Mouse (Mus musculus) left cerebral cortex, adult 18-20 months (tissue): ENCODE results near the gene Gm14085. TPM values are rescaled to one million over a fixed set of nuclear protein-coding genes. Genes with fewer than 3 reads are reported as not detected.
"Not testable (repeated sequence)": the region's sequence is repeated elsewhere in the genome, so short reads cannot be mapped to it uniquely, and the experiment has no call there.

ENCODE experiments used
- DNase-seq, 2 experiments: peaks; one replicate each; pipeline ENCODE4 v3.0.0; 2021 to 2022; ENCODE audit warnings: low spot score in 2 of 2, mixed read lengths in 1 of 2
- long read RNA-seq, 2 experiments: library from polyadenylated mRNA; stranded (forward); transcript quantifications; one replicate each; pipeline ENCODE4 v2.0.0; 2021
- total RNA-seq, 2 experiments: library from RNA; stranded (reverse); gene quantifications; 2 replicates each; pipeline ENCODE4 v1.2.3; 2021

Gene Gm14085
- not detected for total RNA-seq
- long read RNA-seq, experiment 1: 0 reads
- long read RNA-seq, experiment 2: 0 reads

GRCm38 (mm10) chr2:122484641-122485040 lies at the start of gene Gm14085:
Gene Gm14085, plus strand, starts transcription at chr2:122484941.
- DNase-seq: no peak

DNA sequence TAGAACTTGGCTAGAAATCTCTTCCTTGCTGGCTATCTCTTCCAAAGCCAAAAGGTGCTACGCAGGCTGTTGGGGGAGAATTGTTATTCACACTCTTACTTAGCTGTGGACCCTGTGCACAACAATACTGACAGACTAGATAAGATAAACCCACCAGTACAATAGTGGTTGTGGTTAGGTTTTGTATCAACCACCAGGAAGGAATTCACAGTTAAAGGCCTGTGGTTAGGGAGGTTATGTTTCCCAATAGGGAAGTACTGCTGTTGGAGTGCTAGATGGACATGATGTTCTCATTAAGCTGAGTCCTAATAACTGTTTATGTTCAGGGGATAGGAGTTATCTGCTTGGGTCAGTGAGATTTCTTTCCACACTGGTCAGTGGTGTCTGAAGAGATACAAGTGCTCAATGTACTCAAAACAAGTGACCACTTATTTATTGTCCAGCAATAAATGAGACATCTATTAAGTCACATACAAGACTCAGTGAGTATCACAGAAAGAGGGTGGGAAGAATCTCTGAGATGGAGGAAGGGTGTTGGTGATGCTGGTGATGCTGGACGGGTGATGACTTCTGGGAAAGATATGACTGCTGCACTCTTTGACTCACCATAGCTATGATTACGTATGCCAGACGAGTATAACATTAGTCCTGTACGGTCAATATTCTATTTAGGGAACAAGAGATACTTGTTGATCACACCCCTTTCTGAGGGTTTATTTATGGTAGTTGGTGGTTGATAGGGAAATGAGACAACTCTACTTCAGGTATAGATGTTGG lies 45.8 kb upstream of the Gm14085 start:
- DNase-seq: not testable (repeated sequence)

DNA sequence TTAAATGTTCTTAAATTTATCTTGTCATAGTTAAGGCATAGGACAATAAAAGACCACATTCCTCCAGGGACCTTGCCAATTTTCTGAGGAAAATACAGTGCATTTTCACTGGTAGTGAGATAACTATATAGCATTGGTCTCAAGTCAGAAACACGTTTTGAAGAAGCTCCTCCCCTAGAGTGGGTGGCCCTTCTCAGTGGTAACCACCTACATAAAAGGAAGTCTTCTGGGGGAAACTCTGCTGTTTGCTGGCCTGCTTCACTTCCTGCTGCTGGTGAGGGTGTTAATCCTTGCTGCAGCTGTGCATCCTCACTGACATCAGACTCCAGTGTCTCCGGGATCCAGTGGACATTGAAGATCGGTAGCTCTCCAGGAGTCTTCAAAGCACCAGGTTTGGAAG lies 44.2 kb upstream of the Gm14085 start:
- not testable (repeated sequence) for DNase-seq

GRCm38 (mm10) chr2:122441000-122441933 lies 43.5 kb upstream of the Gm14085 start:
- DNase-seq: no peak

DNA sequence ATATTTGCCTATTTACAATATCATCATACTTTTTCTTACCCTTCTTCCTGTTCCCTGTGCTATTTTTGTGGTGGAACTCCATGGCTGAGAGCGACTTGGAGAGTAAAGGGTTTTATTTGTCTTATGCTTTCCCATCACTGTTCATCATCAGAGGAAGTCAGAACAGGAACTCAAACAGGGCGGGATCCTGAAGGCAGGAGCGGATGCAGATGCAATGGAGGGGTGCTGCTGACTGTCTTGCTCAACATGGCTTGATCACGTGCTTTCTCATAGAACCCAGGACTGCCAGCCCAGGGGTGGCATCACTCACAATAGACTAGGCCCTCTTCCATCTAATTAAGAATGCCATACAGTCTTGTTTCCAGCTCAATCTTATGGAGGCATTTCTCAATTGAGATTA lies 34.4 kb upstream of the Gm14085 start:
- DNase-seq: no peak

GRCm38 (mm10) chr2:122452426-122452825 lies 32.3 kb upstream of the Gm14085 start:
- no peak for DNase-seq

GRCm38 (mm10) chr2:122466901-122467300 lies 17.8 kb upstream of the Gm14085 start:
- DNase-seq: no peak

DNA sequence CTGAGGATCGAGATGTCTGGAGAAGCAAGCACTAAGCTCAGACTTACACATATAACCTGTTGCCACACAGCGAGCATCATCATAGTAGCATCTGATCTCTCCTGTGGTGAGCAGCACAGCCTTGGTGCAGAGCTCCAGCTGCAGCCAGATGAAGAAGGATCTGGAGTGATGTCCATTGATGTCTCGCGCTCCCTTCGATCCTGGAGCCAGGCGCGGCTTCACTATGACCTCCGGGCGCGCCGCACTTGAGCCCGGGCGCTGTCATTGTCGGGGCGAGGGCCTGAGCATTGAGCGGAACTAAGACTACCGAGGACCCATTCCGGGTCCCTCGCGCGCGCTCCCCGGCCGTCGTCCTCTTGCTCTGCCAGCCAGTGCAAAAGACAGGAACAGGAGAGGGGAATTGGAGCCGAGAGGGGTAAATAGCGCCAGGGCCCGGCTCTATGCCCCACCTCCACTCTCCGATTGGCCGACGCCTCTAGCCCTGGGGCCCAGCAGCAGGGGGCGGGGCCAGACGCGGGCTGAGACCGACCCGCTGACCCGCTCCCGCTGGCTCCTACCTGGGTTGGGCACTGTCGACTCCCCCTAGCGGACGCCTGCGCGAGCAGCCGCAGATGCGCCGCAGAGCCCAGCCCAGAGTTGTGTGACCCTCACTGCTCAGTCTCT lies 17.3 kb upstream of the Gm14085 start:
- peak; percentile 85 to 88 for DNase-seq

- no peak for DNase-seq
Observed at GRCm38 (mm10) chr2:122469221-122469620, 15.5 kb upstream of the Gm14085 start.

DNA sequence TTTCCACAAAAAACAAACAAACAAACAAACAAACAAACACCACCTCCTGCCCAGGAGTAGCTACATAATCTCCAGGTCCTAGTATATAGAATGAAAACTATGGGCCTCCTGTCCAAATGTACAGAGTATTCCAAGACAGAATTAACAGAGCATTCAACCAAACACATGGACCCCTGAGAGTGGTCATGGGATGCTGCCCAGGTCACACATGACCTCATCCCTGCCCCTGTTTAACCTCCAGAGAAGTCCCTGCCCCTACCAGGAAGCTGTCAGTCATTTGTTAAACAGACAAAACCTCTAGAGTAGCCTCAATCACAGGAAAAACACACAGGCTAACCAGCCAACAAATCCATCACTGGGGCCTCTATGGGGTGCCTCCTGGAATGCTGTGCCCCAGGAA lies 8.2 kb upstream of the Gm14085 start:
- DNase-seq: no peak

- not testable (repeated sequence) for DNase-seq
Observed at GRCm38 (mm10) chr2:122483787-122484186, 954 bp upstream of the Gm14085 start.

- not testable (repeated sequence) for DNase-seq
Observed at GRCm38 (mm10) chr2:122485654-122486053, 913 bp downstream of the Gm14085 start.

DNA sequence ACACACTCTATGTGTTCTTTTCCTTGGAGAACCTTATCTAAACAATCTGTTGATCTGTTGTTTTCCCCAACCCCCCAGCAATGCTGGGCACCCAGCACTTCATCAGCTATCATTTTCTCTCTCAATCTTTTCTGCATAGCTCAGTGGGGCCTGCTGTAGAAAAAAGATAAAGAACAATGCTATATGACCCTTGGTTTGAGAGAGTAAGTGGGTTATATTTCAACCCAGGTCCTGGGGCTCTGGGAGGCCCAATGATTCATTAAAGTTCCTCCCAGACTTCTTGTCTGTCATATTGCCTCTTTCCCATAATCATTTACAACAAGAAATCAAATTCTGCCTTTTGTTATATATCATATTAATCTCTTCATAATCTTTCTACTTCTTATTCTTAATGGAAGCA lies 1.4 kb downstream of the Gm14085 start:
- DNase-seq: not testable (repeated sequence)

GRCm38 (mm10) chr2:122486674-122487073 lies 1.9 kb downstream of the Gm14085 start:
- DNase-seq: no peak

DNA sequence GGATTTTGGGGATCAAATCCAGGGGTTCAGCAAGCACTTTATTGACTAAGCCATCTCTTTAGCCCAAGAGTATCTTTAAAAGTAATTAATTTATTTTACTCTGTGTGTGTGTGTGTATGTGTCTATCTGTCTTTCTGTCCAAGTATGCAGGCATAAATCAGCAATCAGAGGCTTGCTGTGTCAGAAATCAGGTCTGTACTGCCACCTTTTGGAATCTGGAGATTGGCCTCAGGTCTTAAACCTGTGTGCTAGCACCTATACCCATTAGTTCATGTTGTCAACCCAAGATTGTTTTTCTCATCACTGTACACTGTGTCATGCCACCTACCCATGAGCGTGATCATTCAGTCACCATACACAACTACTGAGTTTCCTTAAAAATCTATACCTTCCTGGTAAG lies 45.0 kb downstream of the Gm14085 start:
- DNase-seq: not testable (repeated sequence)

- no peak for DNase-seq
Observed at GRCm38 (mm10) chr2:122531290-122531689, 46.5 kb downstream of the Gm14085 start.

DNA sequence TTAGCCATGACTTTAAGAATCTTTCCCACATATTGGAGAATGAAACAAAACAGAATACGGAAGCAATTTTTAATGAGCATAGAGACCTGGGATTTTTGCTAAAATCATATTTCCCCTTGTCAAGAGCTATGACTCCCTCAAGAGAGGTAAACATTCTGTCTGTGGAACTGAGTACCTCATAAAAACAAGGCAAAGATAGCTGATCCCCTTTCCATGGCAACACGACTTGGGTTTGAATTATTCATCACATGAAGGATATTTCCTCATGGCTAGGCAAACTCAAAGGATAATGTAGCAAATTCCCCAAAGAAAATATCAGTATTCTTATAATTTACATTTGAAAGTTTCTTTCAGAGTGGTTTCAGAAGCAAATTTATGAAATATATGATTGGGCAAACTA lies 47.0 kb downstream of the Gm14085 start:
- no peak for DNase-seq

DNA sequence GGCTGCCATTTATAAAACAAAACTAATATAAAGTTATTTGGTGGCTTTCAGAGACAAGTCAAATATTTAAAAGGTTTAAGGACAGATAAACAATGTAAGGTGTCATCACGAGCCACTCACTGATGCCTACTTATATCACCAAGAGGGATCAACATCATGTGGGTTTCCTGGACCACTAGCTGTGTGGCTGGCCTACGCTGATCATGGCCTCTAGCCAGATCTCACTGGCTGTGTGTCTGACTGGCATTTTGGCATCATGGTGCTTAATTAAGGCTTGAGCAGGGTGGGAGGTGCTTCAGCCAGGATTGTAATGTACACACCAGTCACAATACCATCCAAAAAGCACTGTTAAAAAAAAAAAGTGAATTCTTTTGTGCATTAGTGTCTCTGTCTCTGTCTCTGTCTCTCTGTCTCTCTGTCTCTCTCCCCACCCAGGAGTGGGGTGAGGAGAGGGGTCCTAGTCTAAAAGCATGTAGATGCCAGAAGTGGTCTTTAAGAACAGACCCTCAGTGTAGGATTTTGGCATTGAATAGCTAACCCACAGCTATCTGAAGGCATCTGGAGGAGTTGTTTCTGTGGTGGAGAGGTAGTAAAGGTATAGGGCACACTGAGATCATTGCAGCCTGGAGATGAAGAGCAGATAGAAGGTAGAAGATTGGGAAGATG lies 47.5 kb downstream of the Gm14085 start:
- no peak for DNase-seq

- no peak for DNase-seq
Observed at GRCm38 (mm10) chr2:122532802-122533186, 48.1 kb downstream of the Gm14085 start.

DNA sequence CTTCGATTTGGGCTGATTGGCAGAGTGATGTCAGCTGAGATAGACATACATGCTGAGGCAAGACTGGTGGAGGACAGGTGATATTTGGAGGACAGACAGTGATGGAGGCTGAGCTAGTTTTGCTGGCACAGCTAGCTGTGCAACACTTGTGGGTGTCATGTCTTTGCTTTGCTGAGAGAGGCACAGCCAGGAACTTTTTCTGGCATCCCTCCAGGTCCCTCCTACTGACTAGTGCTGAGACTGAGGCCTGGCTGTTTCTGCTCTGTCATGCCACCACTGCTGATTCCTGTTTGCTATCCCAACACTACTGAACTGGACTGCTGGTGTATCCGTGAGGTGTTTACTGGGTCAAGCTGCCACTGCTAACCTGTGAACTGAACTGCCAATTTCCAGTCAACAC lies 48.6 kb downstream of the Gm14085 start:
- DNase-seq: peak; percentile 45 to 58

DNA sequence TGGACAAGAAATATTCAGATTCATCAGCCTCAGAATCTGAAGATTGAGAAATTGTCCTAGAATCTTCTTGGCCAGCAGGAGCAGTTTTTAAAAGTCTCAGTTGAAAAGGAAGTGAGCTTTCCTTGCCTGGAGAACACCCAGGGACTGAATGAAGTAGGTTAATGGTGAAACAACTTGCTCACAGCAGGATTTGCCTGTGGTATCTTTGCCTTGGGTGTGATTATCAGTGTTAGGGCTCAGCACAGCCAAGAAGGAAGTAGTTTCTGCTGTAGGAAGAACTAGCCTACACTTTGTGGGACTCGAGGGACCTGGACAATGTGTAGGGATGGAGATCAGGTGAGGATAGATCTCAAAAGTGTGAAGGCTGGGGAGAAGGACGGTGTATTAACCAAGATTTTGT lies 49.9 kb downstream of the Gm14085 start:
- no peak for DNase-seq
